Mouse (Mus musculus) hindbrain, embryonic 16.5 days (tissue): ENCODE results near the gene Rap1a. TPM values are rescaled to one million over a fixed set of nuclear protein-coding genes. Genes with fewer than 3 reads are reported as not detected.

Source experiments
- ATAC-seq: fragments of 200-750 bp; cut with Nextera tagmentation; 2 replicates; pipeline ENCODE4 v1.8.0; 2017; ENCODE audit warnings: moderate TSS enrichment, moderate library complexity
- H3K27ac ChIP-seq: fragments of 300-500 bp; sonication (generic); 2 replicates; pipeline ENCODE4 v1.5.1; 2014; ENCODE audit warnings: low read depth, mild to moderate bottlenecking, control low read depth, low read length, moderate library complexity
- H3K27me3 ChIP-seq: fragments of 300-500 bp; sonication (generic); replicated peaks from 2 replicates; pipeline ENCODE4 v1.6.1; 2014; ENCODE audit warnings: low read length; ENCODE audit not compliant: control insufficient read depth, insufficient read depth
- H3K36me3 ChIP-seq: fragments of 300-500 bp; sonication (generic); 2 replicates; pipeline ENCODE4 v1.6.1; 2014; ENCODE audit warnings: mild to moderate bottlenecking, low read length, moderate library complexity, mixed read lengths; ENCODE audit not compliant: control insufficient read depth, insufficient read depth
- H3K4me1 ChIP-seq: fragments of 300-500 bp; sonication (generic); 2 replicates; pipeline ENCODE4 v1.6.1; 2014; ENCODE audit warnings: low read depth, low read length; ENCODE audit not compliant: control insufficient read depth, insufficient read depth
- H3K4me2 ChIP-seq: fragments of 300-500 bp; sonication (generic); 2 replicates; pipeline ENCODE4 v1.6.1; 2014; ENCODE audit warnings: mild to moderate bottlenecking, low read length, control low read depth, moderate library complexity
- H3K4me3 ChIP-seq: fragments of 300-500 bp; sonication (generic); 2 replicates; pipeline ENCODE4 v1.5.1; 2014; ENCODE audit warnings: mild to moderate bottlenecking, low read length, control low read depth, moderate library complexity
- H3K9ac ChIP-seq: fragments of 300-500 bp; sonication (generic); 2 replicates; pipeline ENCODE4 v1.6.1; 2014; ENCODE audit warnings: low read depth, mild to moderate bottlenecking, control low read depth, low read length, moderate library complexity
- H3K9me3 ChIP-seq: fragments of 300-500 bp; sonication (generic); 2 replicates; pipeline ENCODE4 v1.6.1; 2014; ENCODE audit warnings: mild to moderate bottlenecking, low read length, moderate library complexity; ENCODE audit not compliant: control insufficient read depth
- WGBS: fragments of 180-500 bp; shearing (Covaris S2); extraction: QIAGEN DNeasy Blood & Tissue Kit; methylation state at CpG from one replicate; pipeline ENCODE4 v1.1.7; 2014; 5-methylcytosine and 5-hydroxymethylcytosine counted together
- polyA plus RNA-seq: library from polyadenylated mRNA; unstranded; fragments of >200 nt; fragmentation: Nextera tagmentation; extraction: Ambion mirVana; gene quantifications from 2 replicates; pipeline ENCODE4 v1.2.1, GENCODE M21; 2015

The Rap1a gene
- polyA plus RNA-seq, 1 experiment from 2014 or later: 79.2 TPM

- 34% methylated on average over 11 of the region's 11 CpGs for WGBS
- Histone ChIP-seq H3K4me1 (peaks cover 14% of the 10 kb centered on the region), H3K4me3 (no peak overlapping the region), H3K36me3 (no peaks in the 10 kb centered on the region), H3K27me3 (no peaks in the 10 kb centered on the region), H3K9me3 (no peaks in the 10 kb centered on the region), H3K9ac (no peak overlapping the region), H3K27ac (peak overlapping the region; percentile 40), H3K4me2 (no peak overlapping the region)
- peak; percentile 38 for ATAC-seq
Observed at GRCm38 (mm10) chr3:105717856-105718555, 83.1 kb downstream of the Rap1a start.

GRCm38 (mm10) chr3:105716353-105717000 lies 84.7 kb downstream of the Rap1a start:
- Histone ChIP-seq H3K9me3 (no peaks in the 10 kb centered on the region), H3K27me3 (no peaks in the 10 kb centered on the region), H3K4me1 (peaks cover 14% of the 10 kb centered on the region), H3K27ac (no peak overlapping the region), H3K4me2 (no peak overlapping the region), H3K36me3 (no peaks in the 10 kb centered on the region), H3K4me3 (no peak overlapping the region), H3K9ac (no peak overlapping the region)
- no peak for ATAC-seq
- WGBS: 59% methylated on average over 18 of the region's 18 CpGs

- Histone ChIP-seq H3K9me3 (no peaks in the 10 kb centered on the region), H3K4me3 (no peak overlapping the region), H3K4me2 (no peak overlapping the region), H3K4me1 (peaks cover 14% of the 10 kb centered on the region), H3K27ac (peak overlapping the region; percentile 30; the same call in 1 of the 2 replicates), H3K27me3 (no peaks in the 10 kb centered on the region), H3K36me3 (no peaks in the 10 kb centered on the region), H3K9ac (no peak overlapping the region)
- no peak for ATAC-seq
Observed at GRCm38 (mm10) chr3:105714820-105715167, 86.3 kb downstream of the Rap1a start.

- 16% methylated on average over 8 of the region's 8 CpGs for WGBS
Observed at GRCm38 (mm10) chr3:105714091-105714819, 86.9 kb downstream of the Rap1a start.

GRCm38 (mm10) chr3:105712827-105713226 lies 88.3 kb downstream of the Rap1a start:
- no peaks in the 10 kb centered on the region for H3K9me3 ChIP-seq
- no peak overlapping the region for H3K9ac ChIP-seq
- no peaks in the 10 kb centered on the region for H3K27me3 ChIP-seq
- ATAC-seq: no peak
- peaks cover 7% of the 10 kb centered on the region; the same call in 1 of the 2 replicates for H3K4me1 ChIP-seq
- H3K27ac ChIP-seq: no peak overlapping the region
- H3K4me3 ChIP-seq: no peak overlapping the region
- H3K4me2 ChIP-seq: no peak overlapping the region
- H3K36me3 ChIP-seq: no peaks in the 10 kb centered on the region

More at GRCm38 (mm10) chr3:105714091-105714819, 86.9 kb downstream of the Rap1a start:
- Histone ChIP-seq H3K27ac (peak overlapping the region; percentile 60), H3K36me3 (no peaks in the 10 kb centered on the region), H3K9me3 (no peaks in the 10 kb centered on the region), H3K4me3 (no peak overlapping the region), H3K4me2 (no peak overlapping the region), H3K27me3 (no peaks in the 10 kb centered on the region), H3K9ac (peak overlapping the region; percentile 42; the same call in 1 of the 2 replicates), H3K4me1 (peaks cover 14% of the 10 kb centered on the region)
- ATAC-seq: peak; percentile 50

- ATAC-seq: peak; percentile 40
- Histone ChIP-seq H3K4me1 (peaks cover 7% of the 10 kb centered on the region; the same call in 1 of the 2 replicates), H3K27ac (no peak overlapping the region), H3K36me3 (no peaks in the 10 kb centered on the region), H3K9me3 (no peaks in the 10 kb centered on the region), H3K4me3 (no peak overlapping the region), H3K9ac (no peak overlapping the region), H3K27me3 (no peaks in the 10 kb centered on the region), H3K4me2 (no peak overlapping the region)
- WGBS: 55% methylated on average over 7 of the region's 7 CpGs
Observed at GRCm38 (mm10) chr3:105711741-105712140, 89.4 kb downstream of the Rap1a start.

- H3K36me3 ChIP-seq: no peaks in the 10 kb centered on the region
- H3K4me3 ChIP-seq: no peak overlapping the region
- H3K9ac ChIP-seq: no peak overlapping the region
- no peaks in the 10 kb centered on the region for H3K27me3 ChIP-seq
- peak; percentile 82 for ATAC-seq
- no peaks in the 10 kb centered on the region for H3K9me3 ChIP-seq
- no peak overlapping the region for H3K4me2 ChIP-seq
- H3K27ac ChIP-seq: peak overlapping the region; percentile 26; the same call in 1 of the 2 replicates
- 49% methylated on average over 6 of the region's 6 CpGs for WGBS
- H3K4me1 ChIP-seq: peaks cover 8% of the 10 kb centered on the region
Observed at GRCm38 (mm10) chr3:105710246-105710645, 90.9 kb downstream of the Rap1a start.

GRCm38 (mm10) chr3:105707590-105707989 lies 93.5 kb downstream of the Rap1a start:
- Histone ChIP-seq H3K9ac (no peak overlapping the region), H3K36me3 (no peaks in the 10 kb centered on the region), H3K27ac (0 out of 2 replicates have a peak overlapping the region, but pooled peaks have one; percentile 1), H3K4me3 (peak overlapping the region; percentile 5), H3K4me2 (peak overlapping the region; percentile 99), H3K9me3 (no peaks in the 10 kb centered on the region), H3K27me3 (no peaks in the 10 kb centered on the region; the same call in 1 of the 2 replicates), H3K4me1 (peaks cover 8% of the 10 kb centered on the region)
- no peak for ATAC-seq
- WGBS: 31% methylated on average over 7 of the region's 7 CpGs
